Mouse (Mus musculus) midbrain, embryonic 11.5 days (tissue): ENCODE data around the gene Nol4l. TPM values are rescaled to one million over a fixed set of nuclear protein-coding genes. Genes with fewer than 3 reads are reported as not detected.

Experiments used
- ATAC-seq: fragments of 200-750 bp; cut with Nextera tagmentation; 2 replicates; pipeline ENCODE4 v1.8.0; 2017; ENCODE audit warnings: moderate TSS enrichment, moderate library complexity; ENCODE audit not compliant: low FRiP score
- DNase-seq: peaks from one replicate; pipeline ENCODE4 v3.0.0; 2015; ENCODE audit warnings: low spot score; ENCODE audit errors: missing footprints
- H3K27ac ChIP-seq: fragments of 300-500 bp; sonication (generic); 2 replicates; pipeline ENCODE4 v1.5.1; 2014; ENCODE audit warnings: low read depth, low read length
- H3K27me3 ChIP-seq: fragments of 300-500 bp; sonication (generic); 2 replicates; pipeline ENCODE4 v1.6.1; 2014; ENCODE audit warnings: mild to moderate bottlenecking, low read length, moderate library complexity, mixed read lengths; ENCODE audit not compliant: control insufficient read depth, insufficient read depth
- H3K36me3 ChIP-seq: fragments of 300-500 bp; sonication (generic); 2 replicates; pipeline ENCODE4 v1.6.1; 2014; ENCODE audit warnings: mild to moderate bottlenecking, low read length, moderate library complexity, mixed read lengths; ENCODE audit not compliant: control insufficient read depth, insufficient read depth
- H3K4me1 ChIP-seq: fragments of 300-500 bp; sonication (generic); 2 replicates; pipeline ENCODE4 v1.6.1; 2014; ENCODE audit warnings: low read length; ENCODE audit not compliant: control insufficient read depth, insufficient read depth
- H3K4me2 ChIP-seq: fragments of 300-500 bp; sonication (generic); 2 replicates; pipeline ENCODE4 v1.6.1; 2014; ENCODE audit warnings: mild to moderate bottlenecking, moderate library complexity
- H3K4me3 ChIP-seq: fragments of 300-500 bp; sonication (generic); 2 replicates; pipeline ENCODE4 v1.5.1; 2014; ENCODE audit warnings: low read depth, low read length
- H3K9ac ChIP-seq: fragments of 300-500 bp; sonication (generic); 2 replicates; pipeline ENCODE4 v1.6.1; 2014; ENCODE audit warnings: low read length
- H3K9me3 ChIP-seq: fragments of 300-500 bp; sonication (generic); 2 replicates; pipeline ENCODE4 v1.6.1; 2016; ENCODE audit warnings: low read length; ENCODE audit not compliant: control insufficient read depth
- WGBS: fragments of 180-500 bp; shearing (Covaris S2); extraction: QIAGEN DNeasy Blood & Tissue Kit; methylation state at CpG from one replicate; pipeline ENCODE4 v1.1.7; 2014; 5-methylcytosine and 5-hydroxymethylcytosine counted together
- polyA plus RNA-seq: library from polyadenylated mRNA; unstranded; fragments of >200 nt; fragmentation: Nextera tagmentation; extraction: Ambion mirVana; gene quantifications from 2 replicates; pipeline ENCODE4 v1.2.1, GENCODE M21; 2014

Gene Nol4l
- polyA plus RNA-seq, 1 experiment from 2014 or later = 19.9 TPM

- H3K27me3 ChIP-seq = no peaks in the 10 kb centered on the region
- 62% methylated on average over 4 of the region's 4 CpGs for WGBS
- no peaks in the 10 kb centered on the region for H3K9me3 ChIP-seq
- DNase-seq = no peak
- no peak overlapping the region for H3K27ac ChIP-seq
- no peak overlapping the region for H3K4me2 ChIP-seq
- H3K36me3 ChIP-seq = no peaks in the 10 kb centered on the region
- H3K4me3 ChIP-seq = no peak overlapping the region
- no peak for ATAC-seq
- peaks cover 8% of the 10 kb centered on the region for H3K4me1 ChIP-seq
- no peak overlapping the region for H3K9ac ChIP-seq
Observed at GRCm38 (mm10) chr2:153546972-153547371, 17.2 kb upstream of the Nol4l start.

- no peak overlapping the region for H3K4me3 ChIP-seq
- ATAC-seq (no peak), DNase-seq (no peak)
- H3K9ac ChIP-seq = no peak overlapping the region
- no peaks in the 10 kb centered on the region for H3K36me3 ChIP-seq
- no peaks in the 10 kb centered on the region for H3K27me3 ChIP-seq
- no peak overlapping the region for H3K27ac ChIP-seq
- no peaks in the 10 kb centered on the region for H3K9me3 ChIP-seq
- 38% methylated on average over 5 of the region's 5 CpGs for WGBS
- peaks cover 8% of the 10 kb centered on the region for H3K4me1 ChIP-seq
- H3K4me2 ChIP-seq = no peak overlapping the region
Observed at GRCm38 (mm10) chr2:153546471-153546870, 16.7 kb upstream of the Nol4l start.

- Histone ChIP-seq H3K4me2 (no peak overlapping the region), H3K9ac (no peak overlapping the region), H3K4me1 (peaks cover 8% of the 10 kb centered on the region), H3K27ac (no peak overlapping the region), H3K27me3 (no peaks in the 10 kb centered on the region), H3K9me3 (no peaks in the 10 kb centered on the region), H3K4me3 (no peak overlapping the region), H3K36me3 (no peaks in the 10 kb centered on the region)
- ATAC-seq (no peak), DNase-seq (no peak)
- 77% methylated on average over 4 of the region's 4 CpGs for WGBS
Observed at GRCm38 (mm10) chr2:153544771-153545170, 15.0 kb upstream of the Nol4l start.

GRCm38 (mm10) chr2:153543911-153544730, 14.3 kb upstream of the Nol4l start:
- no peak overlapping the region for H3K4me3 ChIP-seq
- no peak overlapping the region for H3K27ac ChIP-seq
- H3K4me1 ChIP-seq = peaks cover 8% of the 10 kb centered on the region
- no peaks in the 10 kb centered on the region for H3K9me3 ChIP-seq
- H3K9ac ChIP-seq = no peak overlapping the region
- DNase-seq = no peak
- no peaks in the 10 kb centered on the region for H3K36me3 ChIP-seq
- ATAC-seq = no peak
- no peak overlapping the region for H3K4me2 ChIP-seq
- WGBS = 87% methylated on average over 8 of the region's 8 CpGs
- H3K27me3 ChIP-seq = no peaks in the 10 kb centered on the region

- ATAC-seq (no peak), DNase-seq (no peak)
- no peak overlapping the region for H3K9ac ChIP-seq
- WGBS = 88% methylated on average over 8 of the region's 8 CpGs
- H3K4me1 ChIP-seq = peaks cover 3% of the 10 kb centered on the region; the same call in 1 of the 2 replicates
- H3K27ac ChIP-seq = no peak overlapping the region
- H3K9me3 ChIP-seq = no peaks in the 10 kb centered on the region
- H3K4me2 ChIP-seq = no peak overlapping the region
- H3K27me3 ChIP-seq = no peaks in the 10 kb centered on the region
- H3K36me3 ChIP-seq = no peaks in the 10 kb centered on the region
- no peak overlapping the region for H3K4me3 ChIP-seq
Observed at GRCm38 (mm10) chr2:153542936-153543668, 13.3 kb upstream of the Nol4l start.

- Histone ChIP-seq H3K27ac (no peak overlapping the region), H3K4me1 (no peaks in the 10 kb centered on the region; the same call in 1 of the 2 replicates), H3K4me2 (no peak overlapping the region), H3K4me3 (no peak overlapping the region), H3K36me3 (no peaks in the 10 kb centered on the region), H3K27me3 (no peaks in the 10 kb centered on the region), H3K9ac (no peak overlapping the region), H3K9me3 (no peaks in the 10 kb centered on the region)
- no peak for DNase-seq
- no peak for ATAC-seq
- WGBS = 88% methylated on average over 3 of the region's 3 CpGs
Observed at GRCm38 (mm10) chr2:153538898-153539297, 9.1 kb upstream of the Nol4l start.

GRCm38 (mm10) chr2:153533981-153534380, 4.2 kb upstream of the Nol4l start:
- ATAC-seq (no peak), DNase-seq (no peak)
- peaks cover 8% of the 10 kb centered on the region for H3K4me1 ChIP-seq
- H3K27me3 ChIP-seq = peaks cover 9% of the 10 kb centered on the region
- H3K27ac ChIP-seq = no peak overlapping the region
- no peak overlapping the region for H3K9ac ChIP-seq
- 69% methylated on average over 1 of the region's 1 CpGs for WGBS
- no peaks in the 10 kb centered on the region for H3K36me3 ChIP-seq
- H3K4me3 ChIP-seq = no peak overlapping the region
- no peak overlapping the region for H3K4me2 ChIP-seq
- H3K9me3 ChIP-seq = no peaks in the 10 kb centered on the region

- H3K27ac ChIP-seq = no peak overlapping the region
- 50% methylated on average over 5 of the region's 5 CpGs for WGBS
- no peak overlapping the region for H3K4me3 ChIP-seq
- no peak overlapping the region for H3K9ac ChIP-seq
- no peaks in the 10 kb centered on the region for H3K9me3 ChIP-seq
- H3K4me1 ChIP-seq = peaks cover 26% of the 10 kb centered on the region
- DNase-seq (no peak), ATAC-seq (no peak)
- peaks cover 17% of the 10 kb centered on the region for H3K27me3 ChIP-seq
- H3K36me3 ChIP-seq = no peaks in the 10 kb centered on the region
- H3K4me2 ChIP-seq = no peak overlapping the region
Observed at GRCm38 (mm10) chr2:153530948-153531347, 1.2 kb upstream of the Nol4l start.

- no peaks in the 10 kb centered on the region for H3K9me3 ChIP-seq
- DNase-seq = no peak
Observed at GRCm38 (mm10) chr2:153529365-153529781, 398 bp downstream of the Nol4l start.

More at GRCm38 (mm10) chr2:153529365-153529781, 398 bp downstream of the Nol4l start:
- H3K9ac ChIP-seq = peak overlapping the region; percentile 71
- H3K4me1 ChIP-seq = peaks cover 32% of the 10 kb centered on the region
- H3K4me2 ChIP-seq = peak overlapping the region; percentile 96
- WGBS = under 1% methylated on average over 47 of the region's 53 CpGs
- H3K27me3 ChIP-seq = peaks cover 17% of the 10 kb centered on the region
- H3K4me3 ChIP-seq = peak overlapping the region; percentile 77
- H3K27ac ChIP-seq = peak overlapping the region; percentile 85
- H3K36me3 ChIP-seq = no peaks in the 10 kb centered on the region
- peak; percentile 6 for ATAC-seq
